Mouse (Mus musculus): ENCODE results near the gene Sh2d3c. TPM values are rescaled to one million over a fixed set of nuclear protein-coding genes. Genes with fewer than 3 reads are reported as not detected.

Sh2d3c gene
- total RNA-seq, 2 experiments from 2014 or later = 33.1 to 37.2 TPM

DNA sequence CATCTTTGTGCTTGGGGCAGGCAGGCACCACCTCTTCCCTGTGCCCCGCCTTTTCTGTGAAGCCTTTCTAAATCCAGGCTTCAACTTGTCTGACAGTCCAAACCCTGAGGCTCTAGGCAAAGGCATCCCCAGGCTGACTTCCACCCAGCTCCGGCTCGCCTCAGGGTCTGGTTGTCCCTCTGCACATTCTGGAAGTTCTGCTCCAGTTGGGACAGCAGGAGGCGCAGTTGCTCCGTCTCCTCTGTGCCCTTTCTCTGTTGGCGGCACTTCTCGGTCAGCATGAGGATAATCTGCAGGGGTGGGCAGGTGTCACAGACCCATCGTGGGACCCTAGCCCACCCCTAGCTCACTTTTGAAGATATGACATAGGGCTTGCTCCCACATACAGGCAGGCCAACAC, 58.3 kb downstream of the Sh2d3c start:
- DNase-seq = peak; percentile 73
- intact Hi-C loops (cut with DNase I) = no loop called here

- intact Hi-C loops (cut with DNase I) = no loop called here
Observed at GRCm38 (mm10) chr2:32779714-32780113, 58.9 kb downstream of the Sh2d3c start.

DNA sequence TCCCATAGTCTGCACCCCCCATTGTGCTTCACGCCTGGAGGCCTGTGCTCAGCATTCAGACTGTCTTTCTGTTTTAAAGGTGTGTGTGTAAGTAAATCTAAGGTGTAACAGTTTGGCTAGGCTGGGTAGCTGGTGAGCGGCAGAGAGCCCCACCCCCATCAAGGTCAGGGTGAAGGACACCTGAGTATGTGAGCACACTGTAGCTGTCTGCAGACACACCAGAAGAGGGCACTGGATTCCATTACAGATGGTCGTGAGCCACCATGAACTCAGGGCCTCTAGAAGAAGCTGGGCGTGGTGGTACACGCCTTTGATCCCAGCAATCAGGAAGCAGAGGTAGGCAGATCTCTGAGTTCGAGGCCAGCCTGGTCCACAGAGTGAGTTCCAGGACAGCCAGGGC, 60.9 kb downstream of the Sh2d3c start:
- no peak for DNase-seq
- intact Hi-C loops (cut with DNase I) = no loop called here

More at GRCm38 (mm10) chr2:32779714-32780113, 58.9 kb downstream of the Sh2d3c start:
- no peak for DNase-seq

- intact Hi-C loops (cut with DNase I) = no loop called here
- DNase-seq = no peak
Observed at GRCm38 (mm10) chr2:32784048-32784681, 63.3 kb downstream of the Sh2d3c start, which contains the start of gene Cfap157. TSS of gene Cfap157 (minus strand) at chr2:32784428.

DNA sequence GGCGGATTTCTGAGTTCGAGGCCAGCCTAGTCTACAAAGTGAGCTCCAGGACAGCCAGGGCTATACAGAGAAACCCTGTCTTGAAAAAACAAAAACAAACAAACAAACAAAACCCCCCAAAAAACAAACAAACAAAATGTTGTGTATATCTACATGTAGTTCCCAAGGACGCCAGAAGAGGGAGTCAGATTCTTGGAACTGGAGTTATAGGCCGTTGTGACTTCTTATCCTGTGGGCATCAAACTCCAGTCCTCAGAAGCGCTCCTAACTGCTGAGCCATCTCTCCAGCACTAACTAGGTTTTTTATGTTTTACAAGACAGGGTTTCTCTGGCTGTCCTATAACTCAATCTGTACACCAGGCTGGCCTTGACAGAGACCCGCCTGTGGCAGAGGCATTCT, 66.3 kb downstream of the Sh2d3c start:
- no peak for DNase-seq
- intact Hi-C loops (cut with DNase I) = loop anchor here (5.0 kb wide), 1 partner anchor 65 kb away; no protein-coding TSS in a partner anchor

- intact Hi-C loops (cut with DNase I) = loop anchor here (5.0 kb wide), 1 partner anchor 64 kb away; no protein-coding TSS in a partner anchor
- DNase-seq = no peak
Observed at GRCm38 (mm10) chr2:32788581-32788980, 67.7 kb downstream of the Sh2d3c start.

- intact Hi-C loops (cut with DNase I) = no loop called here
- no peak for DNase-seq
Observed at GRCm38 (mm10) chr2:32791297-32791696, 70.4 kb downstream of the Sh2d3c start.

GRCm38 (mm10) chr2:32795748-32796418, 75.0 kb downstream of the Sh2d3c start:
- no peak for DNase-seq
- intact Hi-C loops (cut with DNase I) = no loop called here

- DNase-seq = no peak
- intact Hi-C loops (cut with DNase I) = no loop called here
Observed at GRCm38 (mm10) chr2:32798251-32798962, 77.6 kb downstream of the Sh2d3c start.

Small RNA genes within 50 kb of the gene (microRNA-seq; reads per million reads assigned to microRNA genes)
- gene Gm47291 (not detected), gene Mir2861 (not detected), gene Mir3960 (not detected), gene Mir8093 (not detected)

Other genes with a start within 250 kb of the Sh2d3c start
- 10 to 100 TPM; 18.8 to 20.1 TPM for gene Fam102a, start 185.7 kb upstream of the Sh2d3c start, total RNA-seq (2021)
- gene Dpm2, start 150.2 kb upstream of the Sh2d3c start, total RNA-seq (2021) = 10 to 100 TPM; 74.3 to 76.8 TPM
- gene Pip5kl1, start 146.3 kb upstream of the Sh2d3c start, total RNA-seq (2021) = 10 to 100 TPM in 1 of 2 experiments, 1 to 10 TPM in 1; 9.4 to 11.5 TPM
- under 1 TPM; 0.62 to 0.84 TPM for gene 9430097D07Rik, start 145.4 kb upstream of the Sh2d3c start, total RNA-seq (2021)
- 10 to 100 TPM; 35.7 to 38.4 TPM for gene St6galnac4, start 134.0 kb upstream of the Sh2d3c start, total RNA-seq (2021)
- 10 to 100 TPM; 78.8 to 91.8 TPM for gene St6galnac6, start 121.3 kb upstream of the Sh2d3c start, total RNA-seq (2021)
- gene Ak1, start 99.3 kb upstream of the Sh2d3c start, total RNA-seq (2021) = 100 to 1,000 TPM; 100 to 106 TPM
- 10 to 100 TPM; 21.2 to 26.1 TPM for gene Eng, start 74.5 kb upstream of the Sh2d3c start, total RNA-seq (2021)
- 10 to 100 TPM; 26.3 to 30.0 TPM for gene Fpgs, start 16.9 kb upstream of the Sh2d3c start, total RNA-seq (2021)
- 10 to 100 TPM; 87.8 to 88.0 TPM for gene Cdk9, start 8.0 kb upstream of the Sh2d3c start, total RNA-seq (2021)
- gene 6330409D20Rik, start 20.0 kb downstream of the Sh2d3c start, total RNA-seq (2021) = 1 to 10 TPM; 3.0 to 3.2 TPM
- 10 to 100 TPM; 29.3 to 30.5 TPM for gene Tor2a, start 36.2 kb downstream of the Sh2d3c start, total RNA-seq (2021)
- gene Ttc16, start 54.6 kb downstream of the Sh2d3c start, total RNA-seq (2021) = under 1 TPM; 0.42 to 0.66 TPM
- gene Ptrh1, start 54.7 kb downstream of the Sh2d3c start, total RNA-seq (2021) = 10 to 100 TPM in 1 of 2 experiments, 1 to 10 TPM in 1; 6.5 to 11.2 TPM
- gene Cfap157, start 63.4 kb downstream of the Sh2d3c start, total RNA-seq (2021) = under 1 TPM; 0.34 to 0.58 TPM
- 100 to 1,000 TPM; 557 to 578 TPM for gene Stxbp1, start 126.2 kb downstream of the Sh2d3c start, total RNA-seq (2021)
- gene Fam129b, start 155.1 kb downstream of the Sh2d3c start, total RNA-seq (2021) = 10 to 100 TPM; 55.1 to 63.3 TPM
- gene Rpl12, start 240.5 kb downstream of the Sh2d3c start, total RNA-seq (2021) = 100 to 1,000 TPM; 200 to 215 TPM
- 10 to 100 TPM; 47.6 to 47.7 TPM for gene Lrsam1, start 240.6 kb downstream of the Sh2d3c start, total RNA-seq (2021)

Data from left cerebral cortex, postnatal 4 days (tissue).